Mouse (Mus musculus): Measurements from ENCODE around the gene Ribc2. TPM values are rescaled to one million over a fixed set of nuclear protein-coding genes. Genes with fewer than 3 reads are reported as not detected.

The Ribc2 gene
- polyA plus RNA-seq, 1 experiment from 2014 or later: not detected

- WGBS (ENCODE audit: insufficient replicate concordance): 71% methylated on average over 7 of the region's 7 CpGs
- ATAC-seq: no peak
- no peak for DNase-seq
Observed at GRCm38 (mm10) chr15:85186916-85187315, 55.0 kb downstream of the Ribc2 start.

GRCm38 (mm10) chr15:85188167-85188778 is 56.4 kb downstream of the Ribc2 start:
- Histone ChIP-seq H3K27ac (ENCODE audit: low read depth) (no peak overlapping the region), H3K4me1 (ENCODE audit: insufficient read depth) (no peaks in the 10 kb centered on the region), H3K9me3 (ENCODE audit: low read length) (no peaks in the 10 kb centered on the region), H3K9ac (replicated peaks) (no peak overlapping the region), H3K36me3 (replicated peaks; ENCODE audit: insufficient read depth, low read length) (no peaks in the 10 kb centered on the region), H3K4me3 (ENCODE audit: low read depth, low read length) (no peak overlapping the region), H3K27me3 (ENCODE audit: insufficient read depth, low read length) (no peaks in the 10 kb centered on the region), H3K4me2 (ENCODE audit: low read depth, low read length) (no peak overlapping the region)
- 57% methylated on average over 8 of the region's 8 CpGs for WGBS (ENCODE audit: insufficient replicate concordance)
- no peak for TF ChIP-seq CTCF (IDR thresholded peaks at IDR 0.05; ENCODE audit: low read depth)
- TF ChIP-seq EP300 (IDR thresholded peaks at IDR 0.05; ENCODE audit: low read depth): no peak
- ATAC-seq (no peak), DNase-seq (no peak)

More at GRCm38 (mm10) chr15:85186916-85187315, 55.0 kb downstream of the Ribc2 start:
- Histone ChIP-seq H3K27me3 (ENCODE audit: insufficient read depth, low read length) (no peaks in the 10 kb centered on the region), H3K9ac (replicated peaks) (no peak overlapping the region), H3K4me2 (ENCODE audit: low read depth, low read length) (no peak overlapping the region), H3K4me3 (ENCODE audit: low read depth, low read length) (no peak overlapping the region), H3K36me3 (replicated peaks; ENCODE audit: insufficient read depth, low read length) (no peaks in the 10 kb centered on the region), H3K27ac (ENCODE audit: low read depth) (no peak overlapping the region), H3K9me3 (ENCODE audit: low read length) (no peaks in the 10 kb centered on the region), H3K4me1 (ENCODE audit: insufficient read depth) (no peaks in the 10 kb centered on the region)
- TF ChIP-seq CTCF (IDR thresholded peaks at IDR 0.05; ENCODE audit: low read depth) (no peak), EP300 (IDR thresholded peaks at IDR 0.05; ENCODE audit: low read depth) (no peak)

Other genes starting within 250 kb of the Ribc2 start
- gene Gm29666, start 212.0 kb upstream of the Ribc2 start, polyA plus RNA-seq (2015; fragmentation: Nextera tagmentation; extraction: Ambion mirVana): 0.07 and 0.13 TPM in 2 replicates
- 13.9 and 15.2 TPM in 2 replicates for gene Nup50, start 208.7 kb upstream of the Ribc2 start, polyA plus RNA-seq (2015; fragmentation: Nextera tagmentation; extraction: Ambion mirVana)
- gene 5031439G07Rik, start 143.5 kb upstream of the Ribc2 start, polyA plus RNA-seq (2015; fragmentation: Nextera tagmentation; extraction: Ambion mirVana): 4.0 and 5.0 TPM in 2 replicates
- not detected in 2 replicates for gene Upk3a, start 114.9 kb upstream of the Ribc2 start, polyA plus RNA-seq (2015; fragmentation: Nextera tagmentation; extraction: Ambion mirVana)
- gene Fam118a, start 103.1 kb upstream of the Ribc2 start, polyA plus RNA-seq (2015; fragmentation: Nextera tagmentation; extraction: Ambion mirVana): 2.9 and 4.2 TPM in 2 replicates
- 0.54 and 0.94 TPM in 2 replicates for gene Smc1b, start 114 bp upstream of the Ribc2 start, polyA plus RNA-seq (2015; fragmentation: Nextera tagmentation; extraction: Ambion mirVana)
- 2.6 and 2.8 TPM in 2 replicates for gene Fbln1, start 73.9 kb downstream of the Ribc2 start, polyA plus RNA-seq (2015; fragmentation: Nextera tagmentation; extraction: Ambion mirVana)
- gene Atxn10, start 204.2 kb downstream of the Ribc2 start, polyA plus RNA-seq (2015; fragmentation: Nextera tagmentation; extraction: Ambion mirVana): 77.7 and 83.3 TPM in 2 replicates

Data from liver, postnatal 0 days (tissue).